Mouse (Mus musculus): Measurements from ENCODE around the gene Hrct1. TPM values are rescaled to one million over a fixed set of nuclear protein-coding genes. Genes with fewer than 3 reads are reported as not detected.

Gene Hrct1
- total RNA-seq (2014; rRNA removed) = 1.7 TPM in 1 of 2 replicates, not detected in the other
- polyA plus RNA-seq (2015; fragmentation: Nextera tagmentation; extraction: Ambion mirVana) = 0.75 and 1.0 TPM in 2 replicates

GRCm38 (mm10) chr4:43726995-43727394, at the start of gene Hrct1:
TSS of gene Hrct1 (plus strand) at chr4:43727188.
- H3K9me3 ChIP-seq (ENCODE audit: low read length) = no peaks in the 10 kb centered on the region
- no peaks in the 10 kb centered on the region for H3K27me3 ChIP-seq (ENCODE audit: insufficient read depth, low read length)
- no peak for TF ChIP-seq CTCF (IDR thresholded peaks at IDR 0.05; ENCODE audit: low read depth)
- no peaks in the 10 kb centered on the region for H3K4me1 ChIP-seq (ENCODE audit: insufficient read depth)
- ATAC-seq = no peak
- H3K9ac ChIP-seq = no peak within 1 kb of the TSS
- no peaks in the 10 kb centered on the region for H3K36me3 ChIP-seq (ENCODE audit: insufficient read depth)
- no peak for DNase-seq
- H3K27ac ChIP-seq (ENCODE audit: low read depth, low read length) = no peak within 1 kb of the TSS
- no peak within 1 kb of the TSS for H3K4me3 ChIP-seq (ENCODE audit: low read depth, low read length)
- 44% methylated on average over 3 of the region's 3 CpGs for WGBS
- no peak within 1 kb of the TSS for H3K4me2 ChIP-seq (ENCODE audit: low read depth)

- TF ChIP-seq CTCF (IDR thresholded peaks at IDR 0.05; ENCODE audit: low read depth) = no peak
- WGBS = 80% methylated on average over 6 of the region's 6 CpGs
- Histone ChIP-seq H3K4me3 (ENCODE audit: low read depth, low read length) (no peak overlapping the region), H3K27ac (ENCODE audit: low read depth, low read length) (no peak overlapping the region), H3K27me3 (ENCODE audit: insufficient read depth, low read length) (no peaks in the 10 kb centered on the region), H3K4me1 (ENCODE audit: insufficient read depth) (no peaks in the 10 kb centered on the region), H3K9ac (no peak overlapping the region), H3K4me2 (ENCODE audit: low read depth) (no peak overlapping the region), H3K36me3 (ENCODE audit: insufficient read depth) (peaks cover 83% of the 10 kb centered on the region), H3K9me3 (ENCODE audit: low read length) (no peaks in the 10 kb centered on the region)
- DNase-seq (no peak), ATAC-seq (no peak)
These were observed 48.4 kb upstream of the Hrct1 start for GRCm38 (mm10) chr4:43678541-43678940.

GRCm38 (mm10) chr4:43679416-43680043, 47.5 kb upstream of the Hrct1 start:
- Histone ChIP-seq H3K27ac (ENCODE audit: low read depth, low read length) (no peak overlapping the region), H3K4me3 (ENCODE audit: low read depth, low read length) (no peak overlapping the region), H3K4me1 (ENCODE audit: insufficient read depth) (no peaks in the 10 kb centered on the region), H3K36me3 (ENCODE audit: insufficient read depth) (peaks cover 87% of the 10 kb centered on the region), H3K27me3 (ENCODE audit: insufficient read depth, low read length) (no peaks in the 10 kb centered on the region), H3K9ac (no peak overlapping the region), H3K9me3 (ENCODE audit: low read length) (no peaks in the 10 kb centered on the region), H3K4me2 (ENCODE audit: low read depth) (no peak overlapping the region)
- no peak for TF ChIP-seq CTCF (IDR thresholded peaks at IDR 0.05; ENCODE audit: low read depth)
- ATAC-seq (no peak), DNase-seq (no peak)
- WGBS = 92% methylated on average over 7 of the region's 7 CpGs

GRCm38 (mm10) chr4:43690021-43690420, 37.0 kb upstream of the Hrct1 start:
- H3K36me3 ChIP-seq (ENCODE audit: insufficient read depth) = peaks cover 59% of the 10 kb centered on the region
- H3K9ac ChIP-seq = no peak overlapping the region
- no peak for TF ChIP-seq CTCF (IDR thresholded peaks at IDR 0.05; ENCODE audit: low read depth)
- H3K27ac ChIP-seq (ENCODE audit: low read depth, low read length) = no peak overlapping the region
- H3K9me3 ChIP-seq (ENCODE audit: low read length) = no peaks in the 10 kb centered on the region
- WGBS = 93% methylated on average over 17 of the region's 17 CpGs
- H3K4me1 ChIP-seq (ENCODE audit: insufficient read depth) = no peaks in the 10 kb centered on the region
- DNase-seq = no peak
- H3K4me3 ChIP-seq (ENCODE audit: low read depth, low read length) = no peak overlapping the region
- no peak for ATAC-seq
- no peaks in the 10 kb centered on the region for H3K27me3 ChIP-seq (ENCODE audit: insufficient read depth, low read length)
- no peak overlapping the region for H3K4me2 ChIP-seq (ENCODE audit: low read depth)

- Histone ChIP-seq H3K9ac (no peak overlapping the region), H3K9me3 (ENCODE audit: low read length) (no peaks in the 10 kb centered on the region), H3K4me1 (ENCODE audit: insufficient read depth) (no peaks in the 10 kb centered on the region), H3K4me3 (ENCODE audit: low read depth, low read length) (no peak overlapping the region), H3K36me3 (ENCODE audit: insufficient read depth) (peaks cover 49% of the 10 kb centered on the region), H3K27ac (ENCODE audit: low read depth, low read length) (0 out of 2 replicates have a peak overlapping the region, but pooled peaks have one; percentile 40), H3K27me3 (ENCODE audit: insufficient read depth, low read length) (no peaks in the 10 kb centered on the region), H3K4me2 (ENCODE audit: low read depth) (no peak overlapping the region)
- no peak for DNase-seq
- peak; percentile 64; the same call in 1 of the 2 replicates for ATAC-seq
- 71% methylated on average over 5 of the region's 5 CpGs for WGBS
- no peak for TF ChIP-seq CTCF (IDR thresholded peaks at IDR 0.05; ENCODE audit: low read depth)
These were observed 36.0 kb upstream of the Hrct1 start for GRCm38 (mm10) chr4:43691026-43691425.

GRCm38 (mm10) chr4:43693806-43694241, 33.2 kb upstream of the Hrct1 start:
- H3K9me3 ChIP-seq (ENCODE audit: low read length) = no peaks in the 10 kb centered on the region
- H3K4me2 ChIP-seq (ENCODE audit: low read depth) = no peak overlapping the region
- TF ChIP-seq CTCF (IDR thresholded peaks at IDR 0.05; ENCODE audit: low read depth) = no peak
- H3K27me3 ChIP-seq (ENCODE audit: insufficient read depth, low read length) = no peaks in the 10 kb centered on the region
- no peak overlapping the region for H3K4me3 ChIP-seq (ENCODE audit: low read depth, low read length)
- no peaks in the 10 kb centered on the region for H3K4me1 ChIP-seq (ENCODE audit: insufficient read depth)
- WGBS = 83% methylated on average over 5 of the region's 5 CpGs
- no peak for ATAC-seq
- no peak overlapping the region for H3K9ac ChIP-seq
- H3K36me3 ChIP-seq (ENCODE audit: insufficient read depth) = peaks cover 25% of the 10 kb centered on the region
- H3K27ac ChIP-seq (ENCODE audit: low read depth, low read length) = no peak overlapping the region
- DNase-seq = no peak

GRCm38 (mm10) chr4:43694439-43695248, 32.3 kb upstream of the Hrct1 start:
- TF ChIP-seq CTCF (IDR thresholded peaks at IDR 0.05; ENCODE audit: low read depth) = no peak
- Histone ChIP-seq H3K36me3 (ENCODE audit: insufficient read depth) (peaks cover 17% of the 10 kb centered on the region; the same call in 1 of the 2 replicates), H3K27me3 (ENCODE audit: insufficient read depth, low read length) (no peaks in the 10 kb centered on the region), H3K27ac (ENCODE audit: low read depth, low read length) (no peak overlapping the region), H3K9me3 (ENCODE audit: low read length) (no peaks in the 10 kb centered on the region), H3K4me1 (ENCODE audit: insufficient read depth) (no peaks in the 10 kb centered on the region), H3K4me2 (ENCODE audit: low read depth) (no peak overlapping the region), H3K9ac (no peak overlapping the region), H3K4me3 (ENCODE audit: low read depth, low read length) (no peak overlapping the region)
- WGBS = 86% methylated on average over 1 of the region's 1 CpGs
- ATAC-seq (no peak), DNase-seq (no peak)
